Mouse (Mus musculus) kidney, postnatal 0 days (tissue): ENCODE results near the gene Dagla. TPM values are rescaled to one million over a fixed set of nuclear protein-coding genes. Genes with fewer than 3 reads are reported as not detected.

ENCODE experiments used
- ATAC-seq: fragments of 200-750 bp; cut with Nextera tagmentation; replicated peaks from 2 replicates; pipeline ENCODE4 v1.8.0; 2017; ENCODE audit warnings: low read depth, moderate number of reproducible peaks, moderate TSS enrichment, moderate library complexity; ENCODE audit not compliant: low FRiP score
- DNase-seq: peaks from one replicate; pipeline ENCODE4 v3.0.0-alpha.2; 2016; ENCODE audit warnings: low spot score
- H3K27ac ChIP-seq: fragments of 300-500 bp; sonication (generic); 2 replicates; pipeline ENCODE4 v1.5.1; 2014; ENCODE audit warnings: mild to moderate bottlenecking
- H3K27me3 ChIP-seq: fragments of 300-500 bp; sonication (generic); 2 replicates; pipeline ENCODE4 v1.6.1; 2014; ENCODE audit warnings: low read length, mixed read lengths; ENCODE audit not compliant: insufficient read depth
- H3K36me3 ChIP-seq: fragments of 300-500 bp; sonication (generic); 2 replicates; pipeline ENCODE4 v1.6.1; 2014; ENCODE audit warnings: low read length, mixed read lengths; ENCODE audit not compliant: insufficient read depth
- H3K4me1 ChIP-seq: fragments of 300-500 bp; sonication (generic); replicated peaks from 2 replicates; pipeline ENCODE4 v1.6.1; 2014; ENCODE audit warnings: antibody characterized with exemption, low read length, mixed read lengths; ENCODE audit not compliant: insufficient read depth
- H3K4me2 ChIP-seq: fragments of 300-500 bp; sonication (generic); 2 replicates; pipeline ENCODE4 v1.6.1; 2014; ENCODE audit warnings: mild to moderate bottlenecking, low read length, moderate library complexity, mixed read lengths
- H3K4me3 ChIP-seq: fragments of 300-500 bp; sonication (generic); replicated peaks from 2 replicates; pipeline ENCODE4 v1.5.1; 2014; ENCODE audit warnings: low read depth, low read length
- H3K9ac ChIP-seq: fragments of 300-500 bp; sonication (generic); 2 replicates; pipeline ENCODE4 v1.6.1; 2014; ENCODE audit warnings: low read depth, low read length
- H3K9me3 ChIP-seq: fragments of 300-500 bp; sonication (generic); replicated peaks from 2 replicates; pipeline ENCODE4 v1.6.1; 2016; ENCODE audit warnings: low read length, inconsistent platforms, mixed read lengths
- CTCF ChIP-seq: IDR thresholded peaks from 2 replicates; pipeline ENCODE4 v1.5.1; 2016; ENCODE audit warnings: antibody characterized with exemption, low read depth, mild to moderate bottlenecking, moderate library complexity
- WGBS: fragments of 180-500 bp; shearing (Covaris S2); extraction: QIAGEN DNeasy Blood & Tissue Kit; methylation state at CpG from one replicate; pipeline ENCODE4 v1.1.7; 2014; 5-methylcytosine and 5-hydroxymethylcytosine counted together
- polyA plus RNA-seq: library from polyadenylated mRNA; unstranded; fragments of >200 nt; fragmentation: Nextera tagmentation; extraction: Ambion mirVana; gene quantifications from 2 replicates; pipeline ENCODE4 v1.2.1, GENCODE M21; 2015

Dagla gene
- polyA plus RNA-seq, 1 experiment from 2014 or later = 2.2 TPM

GRCm38 (mm10) chr19:10341152-10341551 is 36.5 kb upstream of the Dagla start:
- WGBS = 18% methylated on average over 11 of the region's 11 CpGs

DNA sequence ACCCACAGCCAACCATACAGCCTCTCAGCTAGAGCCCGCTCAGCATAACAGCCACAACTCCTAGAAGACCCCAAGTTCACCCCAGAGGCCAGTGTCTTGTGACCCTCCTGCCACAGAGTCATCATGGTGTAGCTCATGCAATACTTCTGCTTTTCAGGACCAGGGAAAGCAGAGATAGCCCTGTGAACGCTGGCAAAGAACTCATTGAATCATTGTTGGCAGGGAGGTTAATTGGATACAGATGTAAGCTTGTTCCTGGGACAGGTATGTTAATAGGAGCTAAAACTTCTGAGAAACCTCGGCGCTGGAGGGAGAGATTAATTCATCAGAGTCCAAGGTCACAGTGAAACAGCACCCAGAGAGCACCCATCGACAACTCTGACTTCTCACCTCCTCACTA is 36.0 kb upstream of the Dagla start:
- TF ChIP-seq CTCF = no peak
- no peak overlapping the region for H3K9ac ChIP-seq
- no peaks in the 10 kb centered on the region for H3K9me3 ChIP-seq
- 26% methylated on average over 5 of the region's 5 CpGs for WGBS
- H3K27me3 ChIP-seq = 0 out of 2 replicates have a peak, but pooled peaks cover 3% of the 10 kb centered on the region
- DNase-seq (no peak), ATAC-seq (no peak)
- H3K36me3 ChIP-seq = no peaks in the 10 kb centered on the region
- H3K27ac ChIP-seq = no peak overlapping the region
- no peak overlapping the region for H3K4me3 ChIP-seq
- no peaks in the 10 kb centered on the region for H3K4me1 ChIP-seq
- no peak overlapping the region for H3K4me2 ChIP-seq

More at GRCm38 (mm10) chr19:10341152-10341551, 36.5 kb upstream of the Dagla start:
- Histone ChIP-seq H3K9ac (no peak overlapping the region), H3K9me3 (no peaks in the 10 kb centered on the region), H3K36me3 (no peaks in the 10 kb centered on the region), H3K4me2 (no peak overlapping the region), H3K4me3 (no peak overlapping the region), H3K4me1 (no peaks in the 10 kb centered on the region), H3K27me3 (0 out of 2 replicates have a peak, but pooled peaks cover 3% of the 10 kb centered on the region), H3K27ac (no peak overlapping the region)
- DNase-seq = peak; percentile 76
- no peak for ATAC-seq
- TF ChIP-seq CTCF = peak; percentile 87

- no peak overlapping the region for H3K27ac ChIP-seq
- WGBS = 34% methylated on average over 5 of the region's 5 CpGs
- TF ChIP-seq CTCF = no peak
These were observed 34.6 kb upstream of the Dagla start for GRCm38 (mm10) chr19:10339271-10339670.

DNA sequence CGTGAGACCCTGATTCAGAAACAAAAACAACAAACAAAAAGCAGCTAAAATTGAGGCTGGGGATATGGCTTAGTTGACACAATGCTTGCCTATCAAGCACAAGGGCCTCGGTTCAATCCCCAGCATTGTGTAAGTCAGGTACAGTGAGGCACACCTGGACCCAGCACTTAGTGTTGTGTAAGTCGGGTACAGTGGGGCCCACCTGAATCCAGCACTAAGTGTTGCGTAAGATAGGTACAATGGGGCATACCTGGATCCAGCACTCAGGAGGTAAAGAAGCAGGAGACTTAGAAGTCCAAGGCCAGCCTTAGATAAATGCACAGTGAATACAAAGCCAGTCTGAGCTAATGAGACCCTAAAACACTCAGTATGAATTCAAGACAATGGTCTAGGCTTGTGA is 34.0 kb upstream of the Dagla start:
- H3K27me3 ChIP-seq = 0 out of 2 replicates have a peak, but pooled peaks cover 3% of the 10 kb centered on the region
- no peak for TF ChIP-seq CTCF
- H3K36me3 ChIP-seq = no peaks in the 10 kb centered on the region
- ATAC-seq (no peak), DNase-seq (no peak)
- no peak overlapping the region for H3K27ac ChIP-seq
- H3K4me3 ChIP-seq = no peak overlapping the region
- 80% methylated on average over 4 of the region's 4 CpGs for WGBS
- H3K4me2 ChIP-seq = no peak overlapping the region
- H3K4me1 ChIP-seq = no peaks in the 10 kb centered on the region
- no peaks in the 10 kb centered on the region for H3K9me3 ChIP-seq
- no peak overlapping the region for H3K9ac ChIP-seq

More at GRCm38 (mm10) chr19:10339271-10339670, 34.6 kb upstream of the Dagla start:
- Histone ChIP-seq H3K4me3 (no peak overlapping the region), H3K9me3 (no peaks in the 10 kb centered on the region), H3K4me1 (no peaks in the 10 kb centered on the region), H3K9ac (no peak overlapping the region), H3K4me2 (no peak overlapping the region), H3K36me3 (no peaks in the 10 kb centered on the region), H3K27me3 (0 out of 2 replicates have a peak, but pooled peaks cover 3% of the 10 kb centered on the region)
- no peak for ATAC-seq
- DNase-seq = no peak

DNA sequence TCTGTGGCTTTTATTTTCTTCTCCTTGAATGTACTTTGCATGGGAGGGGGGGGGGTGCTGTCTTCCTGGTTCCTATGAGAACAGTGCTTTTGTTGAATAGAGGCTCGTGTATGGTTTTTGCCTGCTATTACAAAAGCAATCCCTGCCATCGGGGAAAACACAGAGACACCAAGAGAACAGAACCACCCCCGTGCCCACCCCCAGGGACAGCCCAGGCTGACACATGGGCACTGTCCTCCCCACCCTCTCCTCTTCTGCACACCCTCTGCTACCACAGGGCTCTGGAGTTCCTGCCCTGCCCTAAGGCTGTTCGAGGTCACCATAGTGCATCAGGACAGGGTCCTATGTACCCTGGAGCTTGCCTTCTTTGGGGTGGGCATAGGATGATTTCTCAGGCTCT is 29.8 kb upstream of the Dagla start:
- H3K4me1 ChIP-seq = no peaks in the 10 kb centered on the region
- H3K36me3 ChIP-seq = no peaks in the 10 kb centered on the region
- 81% methylated on average over 4 of the region's 4 CpGs for WGBS
- H3K9me3 ChIP-seq = no peaks in the 10 kb centered on the region
- H3K27ac ChIP-seq = no peak overlapping the region
- no peaks in the 10 kb centered on the region for H3K27me3 ChIP-seq
- no peak overlapping the region for H3K4me2 ChIP-seq
- no peak for DNase-seq
- H3K9ac ChIP-seq = no peak overlapping the region
- no peak for TF ChIP-seq CTCF
- ATAC-seq = no peak
- no peak overlapping the region for H3K4me3 ChIP-seq

DNA sequence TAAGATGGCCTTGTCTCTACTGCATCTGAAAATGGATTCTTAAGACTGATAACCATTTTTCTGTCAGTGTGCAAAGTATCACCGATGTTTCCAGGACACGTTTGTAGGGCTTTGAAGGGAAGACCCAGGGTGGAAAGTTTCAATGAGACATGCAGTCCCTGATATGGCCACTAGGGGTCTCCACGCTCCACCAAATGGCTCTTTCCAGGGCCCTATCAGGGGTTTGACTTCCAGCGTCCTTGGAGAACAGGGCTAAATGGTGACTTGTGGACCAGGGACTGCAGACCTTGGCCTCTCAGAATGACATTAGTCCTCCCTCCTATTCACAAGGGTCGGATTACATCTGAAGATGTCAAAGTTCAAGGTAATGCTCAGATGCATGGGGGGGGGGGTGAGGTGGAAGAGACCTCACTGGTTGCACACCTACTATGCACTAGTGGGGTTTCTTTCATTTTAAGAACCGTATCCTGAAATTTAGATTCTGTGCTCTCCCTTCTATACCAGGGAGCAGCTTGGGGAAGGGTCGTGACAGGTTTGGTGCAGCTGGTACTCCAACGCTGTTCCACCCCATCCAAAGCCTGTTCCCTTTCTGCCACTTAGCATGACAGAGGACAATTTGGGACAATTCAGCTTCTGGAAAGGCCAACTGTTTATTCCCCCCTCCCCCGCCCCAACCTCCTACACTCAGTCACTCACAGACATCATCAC is 29.0 kb upstream of the Dagla start:
- no peak overlapping the region for H3K9ac ChIP-seq

More for the DNA sequence above, 29.0 kb upstream of the Dagla start:
- Histone ChIP-seq H3K4me3 (no peak overlapping the region), H3K27me3 (no peaks in the 10 kb centered on the region), H3K4me1 (no peaks in the 10 kb centered on the region), H3K36me3 (no peaks in the 10 kb centered on the region), H3K9me3 (no peaks in the 10 kb centered on the region), H3K27ac (no peak overlapping the region), H3K4me2 (no peak overlapping the region)
- DNase-seq (peak; percentile 90), ATAC-seq (peak; percentile 71)
- TF ChIP-seq CTCF = peak; percentile 98
- 36% methylated on average over 9 of the region's 9 CpGs for WGBS
